Mouse (Mus musculus) WW6 (cell line): ENCODE measurements around the gene Tbx5.

Experiments
- DNase-seq: peaks from one replicate; pipeline ENCODE4 v3.0.0-alpha.2; 2013; ENCODE audit warnings: low read depth, low spot score

Gene Tbx5

DNA sequence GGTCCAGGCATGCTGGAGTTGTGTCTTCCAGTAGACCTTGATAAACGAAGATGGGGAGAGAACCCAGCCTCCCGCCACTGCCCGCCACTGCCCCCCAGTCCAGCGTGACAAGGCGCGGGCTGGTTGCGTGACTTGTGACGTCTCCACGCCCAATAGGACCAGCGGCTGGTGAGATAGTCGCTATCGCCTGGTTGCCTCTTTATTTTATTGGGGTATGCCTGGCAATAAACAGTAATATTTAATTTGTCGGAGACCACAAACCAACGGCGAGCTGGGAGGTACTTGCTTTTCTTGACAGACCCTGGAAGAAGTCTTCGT, at the start of gene Tbx5:
TSS of gene Tbx5 (plus strand) at position 190 of the 318 bp plus-strand sequence.
- no peak for DNase-seq

GRCm38 (mm10) chr5:119785959-119786358, 46.5 kb upstream of the Tbx5 start:
- no peak for DNase-seq

- no peak for DNase-seq
Observed at GRCm38 (mm10) chr5:119791664-119792063, 40.8 kb upstream of the Tbx5 start.

GRCm38 (mm10) chr5:119793972-119794371, 38.5 kb upstream of the Tbx5 start:
- no peak for DNase-seq

- DNase-seq = no peak
Observed at GRCm38 (mm10) chr5:119795376-119795775, 37.1 kb upstream of the Tbx5 start.

DNA sequence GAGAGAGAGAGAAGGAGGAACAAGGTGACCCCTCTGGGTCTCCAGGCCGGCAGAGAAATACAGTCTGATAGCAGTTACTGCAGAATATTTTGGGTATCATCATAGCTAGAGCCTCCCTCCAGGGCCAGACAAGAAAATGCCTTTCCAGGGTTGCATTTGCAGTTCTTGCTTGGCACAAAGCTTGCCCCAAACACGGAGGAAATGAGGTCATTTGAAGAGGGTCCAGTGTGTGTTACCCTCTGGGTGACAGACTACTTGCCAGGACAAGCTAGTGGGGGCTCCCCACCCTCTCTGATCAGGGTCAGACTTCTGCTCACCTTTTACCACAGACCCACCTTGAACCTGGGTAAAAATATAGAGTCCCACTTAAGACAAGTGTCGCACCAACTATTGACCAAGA, 36.7 kb upstream of the Tbx5 start:
- DNase-seq = no peak

DNA sequence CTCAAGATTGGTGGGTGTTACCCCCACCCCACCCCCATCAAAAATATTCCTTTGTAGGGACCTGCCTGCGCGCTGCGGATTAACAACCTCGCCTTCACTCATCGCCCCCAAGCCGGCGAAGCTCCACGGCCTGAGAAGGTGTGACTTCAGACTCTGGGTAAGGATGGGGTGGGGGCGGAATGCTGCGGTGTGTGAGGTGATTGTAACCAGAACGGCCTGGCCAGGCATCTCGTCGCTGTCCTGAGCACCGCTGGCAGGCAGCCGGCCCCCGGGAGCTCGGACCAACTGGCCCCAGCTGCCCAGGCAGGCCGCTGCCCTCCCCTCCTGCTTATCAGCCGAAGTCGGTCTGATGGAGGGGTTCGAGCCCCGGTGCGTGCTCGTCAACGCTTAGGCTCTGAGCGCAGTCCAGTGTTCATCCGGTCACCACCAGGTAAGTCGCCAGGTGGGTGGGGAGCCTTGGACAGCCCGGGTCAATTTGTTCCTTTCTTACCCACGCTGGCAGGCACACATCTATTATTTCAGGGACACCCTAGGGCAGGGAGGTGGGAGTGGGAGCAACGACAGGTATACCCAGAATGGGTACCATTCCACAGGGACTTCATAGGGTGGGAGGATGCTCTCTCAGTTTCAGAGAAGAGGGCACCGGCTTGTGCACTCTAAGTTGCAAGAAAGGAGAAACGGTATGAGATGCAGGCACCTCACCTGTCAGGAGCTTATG, 35.9 kb upstream of the Tbx5 start:
- no peak for DNase-seq

DNA sequence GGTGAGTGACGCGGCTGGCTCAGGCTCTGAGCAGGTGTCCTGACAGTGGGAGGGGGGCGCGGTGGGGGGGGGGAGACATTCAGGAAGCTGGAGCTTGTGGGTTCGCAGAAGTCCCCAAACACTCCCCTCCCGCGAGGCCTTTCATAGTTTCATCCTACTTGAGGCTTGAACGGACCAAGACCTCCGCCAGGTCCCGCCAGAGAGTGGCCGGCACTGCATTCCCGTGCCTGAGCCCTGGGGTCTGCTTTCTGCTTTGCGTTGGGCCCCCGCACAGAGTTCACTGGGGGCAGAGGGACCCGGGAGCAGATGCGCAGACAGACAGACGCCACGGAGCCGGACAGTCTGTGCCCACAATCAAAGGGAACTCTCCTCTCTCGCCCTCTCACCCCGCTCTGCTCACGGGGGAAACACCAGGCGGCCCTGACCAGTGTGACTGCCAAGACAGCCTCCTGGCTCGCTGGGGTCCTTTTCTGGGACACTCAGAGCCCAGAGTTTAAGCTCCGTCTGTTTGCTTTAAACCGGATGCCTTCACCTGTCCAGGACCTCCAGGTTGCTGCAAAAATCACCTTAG, 34.8 kb upstream of the Tbx5 start:
- no peak for DNase-seq

DNA sequence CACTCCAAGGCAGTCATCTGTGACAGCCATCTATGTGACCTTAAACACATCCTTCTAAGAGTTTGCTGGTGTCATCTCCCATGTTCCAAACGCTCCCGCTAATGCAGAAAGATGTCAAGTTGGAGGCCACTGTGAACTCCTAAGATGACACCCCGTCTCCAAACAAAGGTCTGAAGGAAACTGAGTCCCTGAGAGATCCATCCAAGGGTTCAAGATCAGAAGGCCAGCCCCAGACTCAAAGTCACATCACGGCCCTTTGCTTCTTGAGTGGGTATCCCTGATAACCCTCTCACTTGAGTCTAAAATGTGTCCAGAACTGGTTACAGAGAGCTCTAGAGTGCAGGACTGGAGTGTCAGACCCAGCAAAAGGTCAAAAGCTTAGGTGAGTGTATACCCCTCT, 34.2 kb upstream of the Tbx5 start:
- DNase-seq = no peak

GRCm38 (mm10) chr5:119798713-119799418, 33.6 kb upstream of the Tbx5 start:
- no peak for DNase-seq

DNA sequence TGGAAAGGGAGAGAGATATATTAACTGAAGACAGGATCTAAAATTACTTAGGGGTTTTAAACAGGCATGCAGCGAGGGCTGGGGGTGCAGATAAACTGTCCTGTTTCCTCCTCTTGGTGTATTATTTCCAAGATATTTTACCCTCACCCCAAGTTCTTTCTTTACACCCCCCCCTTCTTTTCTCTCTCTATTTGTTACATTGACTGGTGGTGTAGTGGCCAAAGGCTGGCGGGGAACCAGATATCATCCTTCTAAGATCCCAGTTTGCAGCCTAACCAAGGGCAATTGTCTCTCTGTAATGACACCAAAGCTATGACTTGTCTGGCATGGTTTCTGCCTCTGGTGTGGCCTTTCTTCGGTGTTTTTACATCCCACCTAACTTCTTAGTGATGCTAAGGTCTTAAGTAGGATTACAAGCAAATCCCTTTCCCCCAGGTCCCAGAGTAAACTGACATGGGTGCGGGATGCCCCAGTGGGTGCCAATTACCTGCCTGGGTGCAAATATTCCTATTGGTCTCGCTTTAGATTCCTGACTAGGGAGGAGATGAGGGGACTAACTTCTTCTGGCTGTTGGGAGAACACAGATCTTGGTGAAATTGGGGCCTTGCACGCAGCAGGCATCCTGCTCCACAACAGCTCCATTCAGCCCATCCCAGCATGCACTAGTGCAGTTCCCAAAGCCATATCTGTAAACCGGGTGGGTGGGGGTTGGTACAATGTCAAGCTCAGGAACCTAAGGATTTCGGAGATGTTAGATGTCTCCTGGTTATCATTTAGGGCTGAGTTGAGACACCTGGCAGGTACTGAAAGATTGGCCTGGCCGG, 32.8 kb upstream of the Tbx5 start:
- no peak for DNase-seq

DNA sequence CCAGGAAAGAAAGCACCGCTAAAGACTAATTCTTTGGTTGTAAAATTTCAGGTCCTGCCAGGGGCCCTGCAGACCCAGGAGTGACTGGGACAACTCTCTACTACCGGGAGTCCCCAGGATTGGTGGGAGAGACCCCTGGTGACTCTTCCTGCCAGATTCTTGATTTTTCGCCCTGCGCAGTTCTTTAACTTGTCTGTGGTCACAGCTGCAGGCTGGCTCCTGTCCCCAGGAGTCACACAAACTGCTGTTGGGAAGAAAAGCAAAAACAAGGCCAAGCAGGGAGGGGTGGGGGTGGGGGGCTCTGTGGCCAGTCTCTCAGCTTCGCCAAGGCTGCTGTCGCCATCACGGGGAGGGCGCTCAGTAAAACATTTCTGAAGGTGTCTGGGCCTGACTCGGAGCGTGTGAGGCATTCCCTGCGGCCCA, 32.2 kb upstream of the Tbx5 start:
- DNase-seq = no peak

DNA sequence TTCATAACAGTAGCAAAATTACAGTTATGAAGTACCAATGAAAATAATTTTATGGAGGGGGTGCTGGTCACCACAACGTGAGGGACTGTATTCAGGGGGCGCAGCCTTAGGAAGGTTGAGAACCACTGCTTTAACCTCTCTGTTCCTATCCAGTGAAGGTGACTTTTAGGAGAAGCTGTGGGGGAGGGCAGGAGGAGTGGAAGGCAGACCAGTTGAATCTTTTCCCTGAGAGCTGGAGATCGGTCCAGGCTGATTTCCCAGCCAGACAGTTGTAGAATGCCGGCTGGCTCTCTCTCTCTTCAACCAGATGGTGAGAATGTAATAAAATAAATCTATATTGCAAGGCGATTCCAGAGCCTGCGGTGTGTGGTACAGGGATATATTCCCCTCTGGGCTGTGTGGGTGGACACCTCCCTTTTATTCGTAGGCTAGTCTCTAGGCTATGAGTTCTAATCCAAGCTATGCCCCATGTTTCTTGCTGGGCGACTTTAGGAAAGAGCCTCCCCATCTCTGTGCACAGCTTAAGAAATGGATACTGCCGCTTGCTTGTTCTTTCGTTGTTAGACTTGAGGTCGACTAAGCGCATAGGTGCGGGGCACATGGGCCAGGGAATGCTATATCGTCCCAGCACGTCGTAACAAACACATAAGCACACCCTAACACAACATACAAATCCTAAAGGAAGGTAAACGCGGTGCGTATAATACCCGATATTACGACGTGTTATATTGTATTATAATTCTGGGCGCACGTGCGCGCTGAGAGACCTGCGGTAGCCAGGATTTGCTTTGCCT, 29.7 kb upstream of the Tbx5 start:
- no peak for DNase-seq

DNA sequence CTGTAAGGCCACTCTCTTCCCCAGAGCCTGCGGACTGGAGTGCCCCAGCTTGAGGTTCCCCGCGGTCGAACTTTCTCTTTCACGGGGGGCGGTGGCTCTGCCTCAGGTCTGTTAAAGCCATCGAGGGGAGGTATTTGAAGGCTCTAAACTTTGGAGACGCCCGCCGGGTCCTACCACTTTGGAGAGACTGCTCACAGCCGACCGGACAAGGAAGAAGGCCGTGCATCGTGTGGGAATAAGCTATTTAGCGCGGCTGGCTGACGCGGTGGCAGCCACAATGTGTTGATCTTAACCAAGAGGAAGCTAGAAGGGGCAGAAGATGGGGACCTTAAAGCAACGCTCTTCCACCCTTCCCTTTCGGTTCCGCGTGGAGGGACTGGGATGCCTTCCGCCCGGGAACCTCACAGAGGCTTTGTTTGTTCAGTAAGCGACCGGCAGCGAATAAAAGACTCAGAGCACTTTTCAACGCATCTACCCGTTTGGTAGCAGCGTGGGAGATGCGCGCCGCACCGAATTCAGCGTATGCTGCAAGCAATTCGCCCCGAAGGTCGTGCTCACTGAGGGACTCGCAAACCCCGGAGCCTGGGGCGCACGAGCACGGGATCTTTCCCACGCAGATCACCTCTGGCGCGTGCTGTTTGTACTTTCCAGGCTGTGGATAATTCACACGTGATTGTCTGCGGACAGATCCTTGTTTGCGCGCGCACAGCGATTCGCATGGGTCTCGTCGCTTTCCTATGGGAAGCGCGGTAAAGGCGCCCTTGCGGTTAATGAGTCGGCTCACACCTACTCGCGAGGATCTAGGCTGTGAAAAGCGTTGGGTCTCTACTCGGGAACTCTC, 28.8 kb upstream of the Tbx5 start:
- DNase-seq = no peak

DNA sequence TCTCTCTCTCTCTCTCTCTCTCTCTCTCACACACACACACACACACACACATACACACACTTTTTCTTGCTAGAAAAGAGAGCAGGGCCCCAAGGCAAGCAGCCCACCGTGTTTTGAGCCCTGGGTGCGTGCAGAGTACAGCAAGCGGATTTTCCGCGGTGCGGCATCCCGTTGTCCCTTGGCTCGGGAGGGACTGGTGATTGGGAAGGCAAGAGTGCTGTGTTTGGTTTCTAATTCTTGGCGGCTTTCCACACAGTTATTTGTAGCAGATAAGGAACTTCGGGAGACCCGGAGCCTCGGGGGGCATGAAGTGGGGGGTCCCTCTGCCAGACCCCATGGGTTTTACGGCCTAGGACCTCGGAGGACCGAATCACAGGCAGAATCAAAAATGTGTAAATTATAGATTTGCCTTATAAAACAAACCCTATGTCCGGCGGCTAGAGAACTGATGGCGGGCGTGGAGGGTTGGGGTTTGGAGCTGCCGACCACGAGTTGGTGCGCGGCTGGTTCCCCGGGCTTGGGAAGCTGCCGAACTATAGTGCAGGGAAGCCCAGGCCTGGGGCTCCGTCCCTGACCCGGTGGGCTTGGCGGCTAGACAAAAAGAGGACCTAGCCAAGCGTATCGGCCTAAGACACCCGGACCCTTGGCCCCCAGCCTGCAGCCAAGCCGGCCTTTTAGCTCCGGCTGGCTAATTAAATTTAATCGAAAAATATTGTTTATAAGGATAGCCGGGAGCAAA, 28.0 kb upstream of the Tbx5 start:
- DNase-seq = no peak

- DNase-seq = no peak
Observed at GRCm38 (mm10) chr5:119805636-119806035, 26.8 kb upstream of the Tbx5 start.

DNA sequence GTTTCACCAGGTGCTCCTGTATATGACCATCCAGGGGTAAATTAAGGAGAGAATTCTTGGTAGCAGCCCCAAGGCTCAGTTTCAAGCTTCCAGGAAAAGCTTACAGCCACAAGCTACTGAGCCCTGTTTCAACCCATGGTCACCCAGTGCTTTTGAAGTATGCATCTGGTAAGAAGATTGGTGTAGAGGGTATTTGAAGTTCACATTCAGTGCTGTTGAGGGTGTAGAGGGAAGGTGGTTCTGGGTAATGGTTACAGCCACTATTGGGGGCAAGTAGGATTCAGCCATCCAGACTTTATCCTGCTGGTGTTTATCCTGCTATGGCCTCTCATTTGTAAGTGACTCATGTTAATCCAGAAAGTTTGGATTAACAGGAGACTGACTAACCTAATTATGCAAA, 26.0 kb upstream of the Tbx5 start:
- DNase-seq = no peak

DNA sequence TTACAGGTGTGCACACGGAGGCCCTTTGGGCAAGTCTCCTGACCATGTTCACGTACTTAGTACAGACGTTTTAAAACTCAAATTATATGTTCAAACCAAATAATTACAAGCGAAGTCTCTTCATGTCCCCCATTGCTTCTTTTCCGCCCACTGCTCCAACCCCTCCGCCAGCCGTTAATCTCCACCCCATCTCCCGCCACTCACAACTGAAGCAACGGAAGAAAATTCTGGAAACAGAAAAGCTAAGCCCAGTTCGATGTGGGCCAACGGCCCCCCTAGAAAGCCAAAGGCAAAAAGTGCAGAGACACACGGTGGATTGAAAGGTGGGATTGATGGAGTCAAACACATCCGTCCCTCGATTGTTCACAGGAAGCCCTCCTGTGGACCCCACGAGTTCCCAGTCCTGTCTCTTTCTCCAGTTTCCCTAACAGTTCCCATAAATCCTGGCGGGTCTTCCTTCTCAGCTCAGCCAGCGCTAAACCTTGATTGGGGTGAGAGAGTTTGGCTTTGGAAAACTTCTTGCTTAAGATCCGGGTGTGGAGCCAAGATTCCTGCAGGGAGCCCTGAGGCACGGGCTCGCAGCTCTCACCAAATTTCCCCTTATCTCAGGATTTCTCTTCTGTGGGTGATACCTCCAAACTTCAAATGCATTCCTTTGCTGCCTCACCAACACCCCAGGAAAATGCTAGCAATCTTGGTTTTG, 24.8 kb upstream of the Tbx5 start:
- no peak for DNase-seq

GRCm38 (mm10) chr5:119808713-119809112, 23.8 kb upstream of the Tbx5 start:
- DNase-seq = no peak
